Mouse (Mus musculus): ENCODE measurements around the gene Junb. TPM values are rescaled to one million over a fixed set of nuclear protein-coding genes. Genes with fewer than 3 reads are reported as not detected.

The Junb gene
- polyA plus RNA-seq, 1 experiment from 2014 or later = 18.2 TPM

DNA sequence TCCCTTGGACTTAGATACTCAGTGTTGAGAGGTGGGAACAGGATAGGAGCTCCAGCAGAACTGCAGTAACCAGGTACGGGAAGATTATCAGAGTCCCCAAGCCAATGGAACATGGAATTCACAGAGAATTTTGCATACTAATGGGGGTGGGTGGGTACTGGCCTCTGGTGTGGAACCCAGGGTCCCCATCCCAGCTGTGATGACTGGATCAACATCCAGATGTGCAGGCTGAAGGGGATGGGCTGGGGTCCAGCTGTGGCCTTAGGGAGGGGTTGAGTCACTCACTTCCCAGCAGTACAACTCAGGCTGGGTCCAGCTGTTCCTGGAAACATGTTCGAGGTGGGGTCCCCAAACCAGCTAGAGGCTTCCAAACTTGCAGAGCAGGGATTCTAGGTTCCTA is 9.4 kb upstream of the Junb start:
- H3K9me3 ChIP-seq (replicated peaks) = no peaks in the 10 kb centered on the region
- no peak for ATAC-seq (ENCODE audit: insufficient read depth)
- no peaks in the 10 kb centered on the region for H3K36me3 ChIP-seq (replicated peaks)
- H3K9ac ChIP-seq = no peak overlapping the region
- peaks cover 80% of the 10 kb centered on the region for H3K4me1 ChIP-seq (replicated peaks)
- no peak overlapping the region for H3K4me2 ChIP-seq
- H3K27me3 ChIP-seq = no peaks in the 10 kb centered on the region
- no peak overlapping the region for H3K27ac ChIP-seq (replicated peaks)
- WGBS (ENCODE audit: insufficient replicate concordance) = 74% methylated on average over 2 of the region's 2 CpGs
- H3K4me3 ChIP-seq (replicated peaks) = no peak overlapping the region

DNA sequence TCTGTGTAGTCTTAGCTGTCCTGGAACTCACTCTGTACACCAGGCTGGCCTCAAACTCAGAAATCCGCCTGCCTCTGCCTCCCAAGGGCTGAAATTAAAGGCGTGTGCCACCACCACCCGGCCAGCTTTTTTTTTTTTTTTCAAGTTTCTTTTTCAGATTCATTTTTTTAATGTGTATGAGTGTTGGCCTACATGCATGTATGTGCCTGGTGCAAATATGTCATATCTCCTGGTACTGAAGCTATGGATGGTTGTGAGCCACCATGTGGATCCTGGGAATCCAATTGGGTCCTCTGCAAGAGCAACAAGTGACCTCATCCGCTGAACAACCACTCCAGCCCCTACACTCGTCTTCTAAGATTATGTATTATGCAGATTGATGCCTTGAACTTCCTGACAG is 8.9 kb upstream of the Junb start:
- no peak overlapping the region for H3K9ac ChIP-seq
- no peaks in the 10 kb centered on the region for H3K36me3 ChIP-seq (replicated peaks)
- no peaks in the 10 kb centered on the region for H3K27me3 ChIP-seq
- WGBS (ENCODE audit: insufficient replicate concordance) = 65% methylated on average over 5 of the region's 5 CpGs
- no peak for ATAC-seq (ENCODE audit: insufficient read depth)
- no peak overlapping the region for H3K4me3 ChIP-seq (replicated peaks)
- H3K4me2 ChIP-seq = no peak overlapping the region
- H3K27ac ChIP-seq (replicated peaks) = no peak overlapping the region
- peaks cover 85% of the 10 kb centered on the region for H3K4me1 ChIP-seq (replicated peaks)
- no peaks in the 10 kb centered on the region for H3K9me3 ChIP-seq (replicated peaks)

DNA sequence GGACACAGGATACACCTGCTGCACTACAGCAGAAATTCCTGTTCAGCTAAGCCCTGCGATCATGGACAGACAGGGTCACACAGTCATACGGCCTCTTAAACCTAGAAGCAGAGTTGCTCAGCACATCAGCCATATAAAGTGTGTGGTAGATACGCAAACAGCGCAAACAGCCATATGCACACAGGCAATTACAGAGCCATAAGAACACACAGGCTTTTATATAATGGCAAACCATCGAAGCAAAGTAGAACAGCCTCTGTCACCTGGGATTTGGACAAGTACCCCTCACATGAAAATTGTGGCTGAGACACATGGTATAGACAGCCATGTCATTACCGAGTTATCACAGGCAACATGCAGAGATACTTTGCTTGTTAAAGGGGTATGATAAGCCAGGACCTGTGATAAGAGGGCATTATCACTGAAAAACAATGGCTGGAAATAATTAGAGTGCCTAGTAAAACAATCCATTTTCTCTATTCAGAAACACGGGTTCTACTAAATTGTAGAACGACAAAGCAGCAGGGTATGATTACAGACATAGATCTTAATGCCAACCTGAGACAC is 7.9 kb upstream of the Junb start:
- 23% methylated on average over 8 of the region's 8 CpGs for WGBS (ENCODE audit: insufficient replicate concordance)
- Histone ChIP-seq H3K4me2 (peak overlapping the region; percentile 99), H3K9me3 (replicated peaks) (no peaks in the 10 kb centered on the region), H3K27me3 (no peaks in the 10 kb centered on the region), H3K27ac (replicated peaks) (peak overlapping the region; percentile 83), H3K9ac (peak overlapping the region; percentile 57), H3K4me1 (replicated peaks) (peaks cover 94% of the 10 kb centered on the region), H3K4me3 (replicated peaks) (peak overlapping the region; percentile 62), H3K36me3 (replicated peaks) (no peaks in the 10 kb centered on the region)
- no peak for ATAC-seq (ENCODE audit: insufficient read depth)

DNA sequence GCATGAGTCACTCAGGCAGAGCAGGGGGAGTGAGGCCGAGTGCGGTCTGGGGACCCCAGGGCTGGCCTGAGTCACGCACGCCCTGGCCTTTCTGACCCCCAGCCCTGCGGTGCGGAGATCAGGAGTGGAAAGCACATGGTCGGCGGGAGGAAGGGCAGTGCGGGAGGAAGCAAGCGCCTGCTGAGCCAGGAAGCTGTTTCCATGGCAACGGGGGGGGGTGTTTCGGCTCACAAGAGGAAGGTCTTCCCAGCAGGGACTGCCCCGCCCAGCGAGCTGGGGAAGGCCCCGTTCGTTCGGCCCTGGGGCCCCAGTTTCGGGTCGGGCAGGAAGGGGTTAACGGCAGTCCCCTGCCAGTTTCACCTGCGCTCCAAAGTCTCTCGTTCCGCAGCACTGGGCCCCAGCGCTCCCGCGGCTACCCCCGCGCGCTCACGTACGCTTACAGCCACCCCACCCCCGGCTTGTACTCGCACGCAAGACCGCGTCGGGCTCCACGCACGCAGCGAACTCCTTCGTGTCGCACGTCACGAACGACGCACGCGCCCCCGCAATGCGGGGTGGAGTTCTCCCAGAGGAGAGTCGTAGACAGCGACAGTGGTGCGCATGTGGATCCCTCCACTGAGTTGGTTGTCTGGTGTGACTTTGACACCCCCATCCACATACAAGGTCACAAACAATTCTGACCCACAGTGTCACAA is 7.3 kb upstream of the Junb start:
- H3K4me2 ChIP-seq = peak overlapping the region; percentile 99
- no peaks in the 10 kb centered on the region for H3K9me3 ChIP-seq (replicated peaks)
- peak overlapping the region; percentile 83 for H3K27ac ChIP-seq (replicated peaks)
- no peaks in the 10 kb centered on the region for H3K27me3 ChIP-seq
- H3K4me1 ChIP-seq (replicated peaks) = peaks cover 94% of the 10 kb centered on the region
- no peaks in the 10 kb centered on the region for H3K36me3 ChIP-seq (replicated peaks)
- ATAC-seq (ENCODE audit: insufficient read depth) = peak; percentile 4; the same call in 1 of the 2 replicates
- peak overlapping the region; percentile 57 for H3K9ac ChIP-seq
- WGBS (ENCODE audit: insufficient replicate concordance) = under 1% methylated on average over 53 of the region's 53 CpGs
- H3K4me3 ChIP-seq (replicated peaks) = peak overlapping the region; percentile 62

DNA sequence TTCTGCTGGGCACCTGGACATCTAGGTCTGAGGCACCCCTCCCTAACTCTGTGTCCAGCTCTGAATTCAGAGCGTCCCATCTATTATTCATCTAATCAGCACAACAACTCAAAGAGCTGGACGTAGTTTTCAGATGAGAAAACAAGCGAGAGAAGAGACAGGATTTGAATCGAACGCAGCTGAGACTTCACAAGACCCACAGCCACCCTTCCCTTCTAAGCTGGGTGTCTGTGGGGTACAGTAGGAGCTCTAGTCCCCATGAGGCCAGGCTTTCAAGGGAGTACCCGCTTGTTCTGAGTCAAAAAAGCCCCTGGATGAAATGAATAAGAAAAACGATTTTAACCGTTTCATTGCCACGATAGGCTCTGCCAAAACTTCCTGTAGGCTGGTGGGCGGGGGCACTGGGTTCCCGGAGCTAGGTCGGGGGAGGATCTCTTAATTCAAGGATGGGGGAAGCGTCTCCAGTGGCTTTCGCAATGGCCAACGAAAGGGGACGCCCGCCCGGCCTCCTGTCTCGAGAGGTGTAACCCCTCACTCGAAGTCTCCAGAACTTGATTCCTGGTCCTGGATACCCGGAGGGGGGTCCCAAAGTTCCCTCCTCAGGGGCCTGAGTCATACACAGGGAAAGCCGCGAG is 6.6 kb upstream of the Junb start:
- H3K36me3 ChIP-seq (replicated peaks) = no peaks in the 10 kb centered on the region
- H3K27me3 ChIP-seq = no peaks in the 10 kb centered on the region
- ATAC-seq (ENCODE audit: insufficient read depth) = no peak
- peaks cover 96% of the 10 kb centered on the region for H3K4me1 ChIP-seq (replicated peaks)
- peak overlapping the region; percentile 99 for H3K4me2 ChIP-seq
- H3K4me3 ChIP-seq (replicated peaks) = peak overlapping the region; percentile 62
- WGBS (ENCODE audit: insufficient replicate concordance) = 2% methylated on average over 23 of the region's 23 CpGs
- peak overlapping the region; percentile 83 for H3K27ac ChIP-seq (replicated peaks)
- no peaks in the 10 kb centered on the region for H3K9me3 ChIP-seq (replicated peaks)
- H3K9ac ChIP-seq = peak overlapping the region; percentile 57

DNA sequence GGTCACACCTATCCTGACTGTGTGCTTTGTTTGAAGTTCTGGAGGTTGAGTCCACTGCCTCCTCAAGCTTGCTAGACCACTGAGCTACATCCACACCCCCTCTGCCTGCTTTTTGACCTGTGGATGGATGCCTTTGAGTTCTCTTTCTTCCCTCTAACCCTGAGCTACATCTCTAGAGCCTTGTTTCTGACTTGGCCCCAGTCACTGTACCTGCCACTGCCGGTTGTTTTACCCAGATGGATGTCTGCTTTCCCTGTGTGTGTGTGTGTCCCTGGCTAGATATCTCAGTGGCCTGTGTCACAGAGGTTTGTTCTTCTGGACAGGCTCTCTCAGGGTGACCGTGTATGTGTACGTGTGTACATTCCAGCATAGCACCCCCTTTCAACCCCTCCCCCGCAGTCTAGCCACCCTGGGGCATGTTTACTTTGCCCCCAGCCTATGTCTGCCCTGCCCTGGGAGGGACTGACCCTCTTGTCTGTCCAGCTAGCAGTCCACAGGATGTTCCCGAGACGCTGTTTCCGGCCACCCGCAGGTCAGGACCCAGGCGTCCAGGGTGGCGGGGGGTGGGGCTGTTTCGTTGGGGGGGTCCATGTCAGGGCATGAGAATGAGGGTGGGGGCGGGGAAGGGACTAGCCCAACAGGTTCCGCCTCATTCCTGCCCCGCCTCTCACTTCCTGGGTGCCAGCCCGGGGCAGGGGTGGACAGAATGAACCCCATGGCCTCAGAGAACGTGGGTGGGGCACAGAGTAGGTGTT is 6.0 kb upstream of the Junb start:
- Histone ChIP-seq H3K4me3 (replicated peaks) (peak overlapping the region; percentile 62), H3K27me3 (0 out of 2 replicates have a peak, but pooled peaks cover under 1% of the 10 kb centered on the region), H3K27ac (replicated peaks) (peak overlapping the region; percentile 83), H3K4me1 (replicated peaks) (peaks cover 97% of the 10 kb centered on the region), H3K9me3 (replicated peaks) (no peaks in the 10 kb centered on the region), H3K9ac (peak overlapping the region; percentile 57), H3K36me3 (replicated peaks) (no peaks in the 10 kb centered on the region), H3K4me2 (peak overlapping the region; percentile 99)
- WGBS (ENCODE audit: insufficient replicate concordance) = 14% methylated on average over 16 of the region's 16 CpGs
- peak; percentile 38 for ATAC-seq (ENCODE audit: insufficient read depth)

DNA sequence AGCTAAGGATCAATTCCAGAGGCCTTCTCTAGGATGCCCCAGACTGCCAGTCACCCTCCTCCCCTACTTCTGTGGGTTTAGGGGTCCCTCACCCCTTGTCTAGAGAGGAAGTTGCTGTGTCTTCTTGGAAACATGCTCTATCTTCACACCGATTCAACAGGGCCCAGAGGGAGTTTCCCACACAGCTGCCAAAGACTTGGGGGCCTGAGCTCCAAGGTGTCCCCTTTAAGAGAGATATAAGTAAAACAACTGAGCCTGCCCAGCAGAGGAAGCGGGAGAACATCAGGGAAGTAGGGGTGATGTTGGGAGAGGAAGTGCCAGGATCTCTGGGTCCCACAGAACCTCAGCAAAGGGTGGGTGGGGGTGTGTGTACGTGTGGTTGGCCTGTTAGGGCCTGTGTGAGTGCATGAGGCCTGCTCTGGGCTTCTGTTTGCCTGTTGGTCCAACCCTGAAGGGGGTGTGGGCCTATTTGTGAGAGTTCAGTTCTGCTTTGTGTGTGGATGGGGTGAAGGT is 4.0 kb upstream of the Junb start:
- no peak for ATAC-seq (ENCODE audit: insufficient read depth)

DNA sequence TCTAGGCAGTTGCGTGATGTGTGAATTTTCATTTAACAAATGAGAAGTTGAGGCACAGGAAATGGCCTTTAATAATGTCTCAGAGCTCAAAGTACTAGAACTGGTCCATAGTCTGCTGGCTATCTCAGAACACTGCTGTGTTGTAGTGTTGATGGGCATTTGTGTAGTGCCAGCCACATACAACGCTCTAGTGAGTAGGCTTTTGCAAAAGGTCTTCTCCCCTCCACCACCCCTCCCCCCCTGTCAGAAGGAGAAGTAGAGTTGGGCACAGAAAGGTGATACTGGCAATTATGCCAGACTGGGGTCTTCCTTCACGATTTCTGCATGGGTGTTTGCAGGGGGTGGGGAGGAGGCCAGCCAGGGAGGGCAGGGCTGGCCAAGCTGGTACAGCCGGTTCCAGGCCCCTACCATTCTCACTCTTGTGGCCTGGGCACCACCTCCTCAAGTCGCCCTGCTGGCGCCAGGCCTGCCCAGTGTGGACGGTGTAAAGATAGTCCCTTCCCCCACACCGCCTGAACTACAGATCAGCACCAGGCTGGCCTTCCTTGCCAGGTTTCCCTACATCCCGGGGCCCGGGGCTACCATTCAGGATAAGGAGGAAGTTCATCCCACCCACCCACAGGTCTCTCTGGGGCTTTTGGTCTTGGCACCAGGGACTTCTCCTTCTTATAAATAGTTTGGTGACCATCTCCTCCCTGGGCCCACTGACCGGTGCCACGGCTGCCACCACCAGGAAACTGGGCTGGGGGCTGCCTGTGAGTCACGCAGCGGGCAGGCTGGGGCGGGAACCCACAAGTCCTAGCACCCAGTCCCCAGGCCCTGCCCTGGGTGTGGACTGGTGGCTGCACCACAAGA is 3.4 kb upstream of the Junb start:
- no peaks in the 10 kb centered on the region for H3K9me3 ChIP-seq (replicated peaks)
- ATAC-seq (ENCODE audit: insufficient read depth) = no peak
- H3K27ac ChIP-seq (replicated peaks) = peak overlapping the region; percentile 34
- no peaks in the 10 kb centered on the region for H3K36me3 ChIP-seq (replicated peaks)
- 57% methylated on average over 15 of the region's 15 CpGs for WGBS (ENCODE audit: insufficient replicate concordance)
- H3K9ac ChIP-seq = no peak overlapping the region
- H3K27me3 ChIP-seq = peaks cover 21% of the 10 kb centered on the region; the same call in 1 of the 2 replicates
- no peak overlapping the region for H3K4me2 ChIP-seq
- H3K4me1 ChIP-seq (replicated peaks) = peaks cover 98% of the 10 kb centered on the region
- H3K4me3 ChIP-seq (replicated peaks) = no peak overlapping the region

More for the DNA sequence above, 4.0 kb upstream of the Junb start:
- H3K4me1 ChIP-seq (replicated peaks) = peaks cover 98% of the 10 kb centered on the region
- no peaks in the 10 kb centered on the region for H3K9me3 ChIP-seq (replicated peaks)
- peak overlapping the region; percentile 34 for H3K27ac ChIP-seq (replicated peaks)
- WGBS (ENCODE audit: insufficient replicate concordance) = 30% methylated on average over 3 of the region's 3 CpGs
- H3K36me3 ChIP-seq (replicated peaks) = no peaks in the 10 kb centered on the region
- peaks cover 19% of the 10 kb centered on the region; the same call in 1 of the 2 replicates for H3K27me3 ChIP-seq
- no peak overlapping the region for H3K4me2 ChIP-seq
- H3K9ac ChIP-seq = no peak overlapping the region
- H3K4me3 ChIP-seq (replicated peaks) = no peak overlapping the region

DNA sequence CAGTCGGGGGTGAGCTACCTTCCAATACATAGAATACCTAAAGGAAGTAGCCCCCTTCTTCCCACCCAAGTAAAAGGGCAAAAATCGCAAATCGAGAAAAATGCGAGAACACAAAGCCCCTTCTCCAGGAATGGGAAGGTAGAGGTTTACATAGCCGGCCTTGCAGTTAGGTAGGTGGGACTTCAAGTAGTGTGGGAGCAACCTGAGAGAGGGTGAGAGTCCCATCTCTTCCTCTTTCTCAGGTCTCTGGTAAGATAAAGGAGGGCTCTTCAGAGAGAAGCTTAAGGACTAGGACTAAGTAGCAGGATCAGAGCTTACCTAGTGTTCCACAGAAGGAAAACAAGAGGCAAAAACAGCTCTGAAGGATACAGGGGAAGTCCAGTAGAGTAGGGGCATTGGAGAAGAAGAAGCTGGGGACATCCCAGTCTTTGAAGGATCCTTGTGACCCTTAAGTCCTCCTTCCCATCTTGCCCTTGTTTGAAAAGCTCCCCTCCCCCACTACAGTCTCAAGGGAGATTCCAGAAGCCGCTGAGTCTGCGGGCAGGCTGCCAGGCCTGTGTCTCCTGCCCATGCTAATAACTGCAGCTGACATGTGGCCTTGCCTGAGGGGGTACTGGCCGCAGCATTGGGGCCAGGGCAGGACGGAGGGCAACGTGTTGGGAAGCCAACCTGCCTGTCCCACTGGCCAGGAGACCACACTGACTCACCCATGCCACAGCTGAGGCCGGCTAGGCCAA is 2.3 kb upstream of the Junb start:
- Histone ChIP-seq H3K4me3 (replicated peaks) (peak overlapping the region; percentile 85), H3K27me3 (peaks cover 21% of the 10 kb centered on the region; the same call in 1 of the 2 replicates), H3K4me1 (replicated peaks) (peaks cover 98% of the 10 kb centered on the region), H3K9me3 (replicated peaks) (no peaks in the 10 kb centered on the region), H3K9ac (peak overlapping the region; percentile 74; the same call in 1 of the 2 replicates), H3K36me3 (replicated peaks) (no peaks in the 10 kb centered on the region), H3K27ac (replicated peaks) (peak overlapping the region; percentile 97), H3K4me2 (peak overlapping the region; percentile 99)
- ATAC-seq (ENCODE audit: insufficient read depth) = no peak
- WGBS (ENCODE audit: insufficient replicate concordance) = 50% methylated on average over 11 of the region's 11 CpGs
